Mouse (Mus musculus): ENCODE results near the gene Ccdc88a.
A peak's percentile ranks its signal among the peaks of the same experiment; 100 is the strongest.
"Not testable (repeated sequence)": the region's sequence is repeated elsewhere in the genome, so short reads cannot be mapped to it uniquely, and the experiment has no call there.

Gene Ccdc88a

GRCm38 (mm10) chr11:29474676-29475075 lies 101.2 kb downstream of the Ccdc88a start:
- no peak for DNase-seq (ENCODE audit: low spot score)

DNA sequence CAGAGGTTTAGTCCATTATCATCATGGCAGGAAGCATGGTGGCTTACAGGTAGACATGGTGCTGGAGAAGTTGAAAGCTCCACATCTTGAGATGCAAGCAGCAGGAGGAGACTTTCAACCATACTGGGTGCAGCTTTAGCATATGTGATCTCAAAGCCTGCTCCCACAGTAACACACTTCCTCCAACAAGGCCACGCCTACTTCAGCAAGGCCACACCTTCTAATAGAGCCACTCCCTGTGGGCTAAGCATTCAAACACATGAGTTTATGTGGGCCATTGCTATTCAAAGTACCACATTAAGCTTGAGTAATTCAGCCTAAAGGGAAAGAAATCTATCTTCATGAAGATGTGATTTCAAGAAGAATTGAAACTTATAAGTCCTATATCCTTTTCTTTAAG lies 119.7 kb downstream of the Ccdc88a start:
- DNase-seq (ENCODE audit: low spot score): no peak

DNA sequence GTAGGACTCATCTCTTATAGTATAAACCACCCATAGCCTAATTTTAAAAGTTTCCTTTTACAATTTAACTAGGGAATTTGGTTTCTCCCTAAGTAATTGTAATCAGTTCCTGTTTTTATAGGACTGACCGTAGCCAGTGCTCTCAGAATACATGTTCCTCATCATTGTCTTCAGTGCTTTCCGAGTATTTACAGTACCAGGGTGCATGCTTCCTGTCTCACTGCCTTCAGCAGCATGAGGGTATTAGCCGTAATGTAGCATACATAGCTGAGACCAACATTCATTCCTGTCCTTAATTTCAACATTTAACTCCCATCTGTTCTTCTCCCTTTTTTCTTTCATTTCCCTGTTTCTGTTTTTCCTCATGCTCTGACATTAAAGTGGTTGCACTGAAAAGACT lies 123.5 kb downstream of the Ccdc88a start:
- DNase-seq (ENCODE audit: low spot score): no peak

GRCm38 (mm10) chr11:29503948-29504893 lies 130.8 kb downstream of the Ccdc88a start:
- no peak for DNase-seq (ENCODE audit: low spot score)

- DNase-seq (ENCODE audit: low spot score): no peak
Observed at GRCm38 (mm10) chr11:29504899-29505625, 131.6 kb downstream of the Ccdc88a start.

GRCm38 (mm10) chr11:29509421-29509820 lies 136.0 kb downstream of the Ccdc88a start:
- no peak for DNase-seq (ENCODE audit: low spot score)

- DNase-seq (ENCODE audit: low spot score): no peak
Observed at GRCm38 (mm10) chr11:29512818-29513535, 139.5 kb downstream of the Ccdc88a start.

DNA sequence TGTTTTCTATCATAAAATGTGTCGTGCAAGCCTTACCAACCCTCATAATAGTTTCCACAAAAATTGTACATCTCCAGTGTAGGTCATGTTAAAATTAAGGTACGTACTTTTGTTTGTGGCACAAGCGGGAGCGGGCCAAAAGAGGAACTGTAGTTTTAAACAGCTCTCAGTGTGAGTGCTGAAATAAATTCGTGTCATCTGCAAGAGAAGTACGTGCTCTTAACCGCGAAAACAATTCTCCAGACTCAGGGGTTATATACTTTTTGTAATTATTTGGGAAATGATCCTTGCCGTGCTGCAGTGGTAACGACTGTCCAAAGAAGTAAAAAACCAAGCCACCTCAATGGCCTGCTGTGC lies 140.8 kb downstream of the Ccdc88a start:
- DNase-seq (ENCODE audit: low spot score): no peak

DNA sequence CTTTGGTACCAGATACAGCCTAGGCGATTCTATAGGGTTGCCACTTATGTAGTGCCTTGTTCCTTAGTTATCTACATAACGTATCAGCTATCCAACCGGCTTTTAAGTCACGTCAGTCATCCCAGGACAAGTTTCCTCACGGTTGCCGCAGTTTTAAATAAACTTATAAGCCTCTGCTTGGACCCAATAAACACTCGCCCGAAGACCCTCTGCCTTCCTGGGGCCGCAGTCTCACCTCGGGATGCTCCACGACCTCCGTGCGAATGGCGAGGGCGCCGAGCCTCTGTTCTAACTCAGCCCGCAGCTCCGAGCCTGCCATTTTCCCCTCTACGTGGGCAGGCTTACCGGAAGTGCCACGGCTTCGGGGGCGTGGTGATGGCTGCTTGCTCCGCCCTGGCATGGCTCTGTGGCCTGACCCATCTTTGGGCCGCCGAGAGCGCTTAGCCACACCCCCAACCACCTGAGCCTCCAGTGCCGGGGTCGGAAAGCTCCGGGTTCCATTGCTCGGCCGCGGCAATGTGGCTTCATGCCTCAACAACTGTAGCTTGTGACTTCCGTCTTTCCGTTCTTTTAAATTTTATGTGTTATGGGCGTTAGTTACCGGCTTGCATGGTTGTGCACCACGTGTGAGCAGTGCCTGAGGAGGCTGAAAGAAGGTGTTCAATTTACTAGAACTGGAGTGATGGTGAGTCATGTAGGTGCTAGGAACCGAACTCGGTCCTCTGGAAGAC lies 141.4 kb downstream of the Ccdc88a start, which contains the start of gene Prorsd1:
Gene Prorsd1, minus strand, starts transcription at position 352 of the 731 bp plus-strand sequence.
- DNase-seq (ENCODE audit: low spot score): peak; percentile 94

GRCm38 (mm10) chr11:29525988-29526794 lies 152.7 kb downstream of the Ccdc88a start, which contains the start of gene Mtif2:
Gene Mtif2 (plus strand): TSS chr11:29526408.
- peak; percentile 90 for DNase-seq (ENCODE audit: low spot score)

GRCm38 (mm10) chr11:29538201-29538600 lies 164.7 kb downstream of the Ccdc88a start:
- DNase-seq (ENCODE audit: low spot score): no peak

DNA sequence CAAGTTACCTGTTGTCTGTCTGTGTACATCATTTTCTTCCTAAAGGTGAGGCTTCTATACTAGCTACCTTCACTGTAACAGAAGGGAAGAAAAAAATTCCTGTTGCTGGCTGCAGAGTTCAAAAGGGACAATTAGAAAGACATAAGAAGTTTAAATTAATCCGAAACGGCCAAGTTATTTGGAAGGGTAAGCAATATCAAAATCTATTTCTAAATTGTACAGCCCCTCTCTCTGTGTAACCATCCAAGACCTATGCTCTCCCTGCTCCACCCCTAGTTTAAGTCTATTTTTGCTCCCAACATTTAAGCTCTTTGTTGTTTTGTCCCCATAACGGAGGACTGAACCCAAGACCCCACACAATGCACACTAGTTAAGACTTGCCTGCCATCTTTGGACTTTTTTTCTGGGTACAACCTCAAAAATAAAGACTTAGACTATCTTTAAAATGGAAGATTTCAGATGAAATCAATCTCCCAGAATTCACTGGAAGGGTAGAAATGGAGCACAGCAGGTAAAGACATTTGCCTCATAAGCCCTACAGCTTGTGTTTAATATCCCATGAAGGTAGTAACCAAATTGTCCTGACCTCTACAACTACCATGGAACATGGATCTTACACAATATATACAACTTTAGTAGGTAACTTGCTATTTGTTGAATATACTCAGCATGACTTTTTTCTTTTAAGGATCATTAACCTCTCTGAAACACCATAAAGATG lies 170.9 kb downstream of the Ccdc88a start:
- DNase-seq (ENCODE audit: low spot score): no peak

GRCm38 (mm10) chr11:29545150-29545752 lies 171.8 kb downstream of the Ccdc88a start:
- DNase-seq (ENCODE audit: low spot score): not testable (repeated sequence)

- DNase-seq (ENCODE audit: low spot score): not testable (repeated sequence)
Observed at GRCm38 (mm10) chr11:29546297-29546696, 172.8 kb downstream of the Ccdc88a start.

- no peak for DNase-seq (ENCODE audit: low spot score)
Observed at GRCm38 (mm10) chr11:29546762-29547161, 173.3 kb downstream of the Ccdc88a start.

DNA sequence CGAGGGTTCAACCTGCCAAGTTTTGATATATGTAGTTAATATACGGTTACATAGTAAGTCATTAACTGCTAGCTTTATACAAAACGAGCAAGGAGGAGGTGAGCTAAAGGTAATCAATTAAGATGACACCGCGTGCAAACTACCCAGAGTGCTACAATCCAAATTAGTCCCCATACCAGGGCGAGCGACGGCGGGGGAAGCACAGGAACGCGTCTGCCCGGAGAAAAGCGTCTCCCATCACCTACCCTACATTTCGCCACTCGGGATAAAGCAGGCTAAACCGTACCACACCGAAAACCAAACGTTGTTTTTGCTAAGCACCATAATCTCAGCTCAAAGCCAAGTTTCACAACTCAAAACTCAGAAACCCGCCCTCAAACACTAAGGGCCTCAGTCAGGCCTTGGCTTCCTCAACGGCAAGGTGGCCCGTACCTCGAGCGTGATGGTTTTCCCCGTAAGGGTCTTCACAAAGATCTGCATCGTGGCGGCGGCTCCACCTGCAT lies 173.8 kb downstream of the Ccdc88a start:
- no peak for DNase-seq (ENCODE audit: low spot score)

GRCm38 (mm10) chr11:29547752-29548503 lies 174.5 kb downstream of the Ccdc88a start, which contains the start of the genes Clhc1 and Rps27a:
Gene Clhc1 (plus strand): TSS chr11:29547950.
Gene Rps27a (minus strand): TSS chr11:29548109.
- DNase-seq (ENCODE audit: low spot score): peak; percentile 95
